Mouse (Mus musculus): Measurements from ENCODE around the gene Adrb1. TPM values are rescaled to one million over a fixed set of nuclear protein-coding genes. Genes with fewer than 3 reads are reported as not detected.
"Not testable (repeated sequence)": the region's sequence is repeated elsewhere in the genome, so short reads cannot be mapped to it uniquely, and the experiment has no call there.

Gene Adrb1
- polyA plus RNA-seq, 1 experiment from 2014 or later: 1.7 TPM

GRCm38 (mm10) chr19:56749343-56749742 is 27.3 kb downstream of the Adrb1 start:
- Histone ChIP-seq H3K4me3 (ENCODE audit: low read depth, low read length) (no peak overlapping the region), H3K27ac (replicated peaks; ENCODE audit: low read depth, low read length) (peak overlapping the region; percentile 33; the same call in 1 of the 2 replicates), H3K36me3 (ENCODE audit: control insufficient read depth, insufficient read depth, low read length) (no peaks in the 10 kb centered on the region), H3K4me2 (ENCODE audit: low read depth, low read length) (no peak overlapping the region), H3K27me3 (replicated peaks; ENCODE audit: control insufficient read depth, insufficient read depth, low read length) (no peaks in the 10 kb centered on the region), H3K9ac (ENCODE audit: low read depth, low read length) (no peak overlapping the region), H3K9me3 (ENCODE audit: control insufficient read depth, low read length) (no peaks in the 10 kb centered on the region), H3K4me1 (ENCODE audit: control insufficient read depth, insufficient read depth, low read length) (peaks cover 15% of the 10 kb centered on the region; the same call in 1 of the 2 replicates)
- ATAC-seq (ENCODE audit: low read depth): 0 out of 2 replicates have a peak, but pooled peaks have one; percentile 12
- DNase-seq (ENCODE audit: low spot score): peak; percentile 79
- WGBS: 8% methylated on average over 3 of the region's 3 CpGs

- H3K9me3 ChIP-seq (ENCODE audit: control insufficient read depth, low read length): no peaks in the 10 kb centered on the region
- DNase-seq (ENCODE audit: low spot score) (peak; percentile 39), ATAC-seq (ENCODE audit: low read depth) (no peak)
- no peak overlapping the region for H3K4me3 ChIP-seq (ENCODE audit: low read depth, low read length)
- H3K36me3 ChIP-seq (ENCODE audit: control insufficient read depth, insufficient read depth, low read length): no peaks in the 10 kb centered on the region
- WGBS: 33% methylated on average over 4 of the region's 4 CpGs
- no peak overlapping the region for H3K4me2 ChIP-seq (ENCODE audit: low read depth, low read length)
- H3K9ac ChIP-seq (ENCODE audit: low read depth, low read length): no peak overlapping the region
- H3K4me1 ChIP-seq (ENCODE audit: control insufficient read depth, insufficient read depth, low read length): peaks cover 15% of the 10 kb centered on the region; the same call in 1 of the 2 replicates
- no peaks in the 10 kb centered on the region for H3K27me3 ChIP-seq (replicated peaks; ENCODE audit: control insufficient read depth, insufficient read depth, low read length)
- H3K27ac ChIP-seq (replicated peaks; ENCODE audit: low read depth, low read length): no peak overlapping the region
Observed at GRCm38 (mm10) chr19:56750709-56751108, 28.7 kb downstream of the Adrb1 start.

DNA sequence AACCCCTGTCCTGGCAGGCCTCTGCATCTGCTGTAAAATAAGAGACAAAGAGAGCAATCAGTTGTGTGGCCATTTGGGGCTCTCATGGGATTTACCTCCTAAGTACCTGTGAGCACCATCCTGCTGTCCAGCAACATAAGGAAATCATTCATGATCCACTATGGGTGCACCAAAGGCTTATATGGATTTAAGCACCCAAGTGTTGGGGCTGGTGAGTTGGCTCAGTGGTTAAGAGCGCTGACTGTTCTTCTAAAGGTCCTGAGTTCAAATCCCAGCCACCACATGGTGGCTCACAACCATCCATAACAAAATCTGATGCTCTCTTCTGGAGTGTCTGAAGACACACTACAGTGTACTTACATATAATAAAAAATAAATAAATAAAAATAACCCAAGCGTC is 32.5 kb downstream of the Adrb1 start:
- 97% methylated on average over 2 of the region's 2 CpGs for WGBS
- H3K9me3 ChIP-seq (ENCODE audit: control insufficient read depth, low read length); H3K27ac ChIP-seq (replicated peaks; ENCODE audit: low read depth, low read length); DNase-seq (ENCODE audit: low spot score); H3K9ac ChIP-seq (ENCODE audit: low read depth, low read length); H3K36me3 ChIP-seq (ENCODE audit: control insufficient read depth, insufficient read depth, low read length); H3K4me2 ChIP-seq (ENCODE audit: low read depth, low read length); H3K27me3 ChIP-seq (replicated peaks; ENCODE audit: control insufficient read depth, insufficient read depth, low read length); H3K4me3 ChIP-seq (ENCODE audit: low read depth, low read length); H3K4me1 ChIP-seq (ENCODE audit: control insufficient read depth, insufficient read depth, low read length); ATAC-seq (ENCODE audit: low read depth): not testable (repeated sequence)

GRCm38 (mm10) chr19:56756412-56756811 is 34.4 kb downstream of the Adrb1 start:
- Histone ChIP-seq H3K36me3 (ENCODE audit: control insufficient read depth, insufficient read depth, low read length) (no peaks in the 10 kb centered on the region), H3K4me3 (ENCODE audit: low read depth, low read length) (no peak overlapping the region), H3K9me3 (ENCODE audit: control insufficient read depth, low read length) (no peaks in the 10 kb centered on the region), H3K4me1 (ENCODE audit: control insufficient read depth, insufficient read depth, low read length) (no peaks in the 10 kb centered on the region), H3K4me2 (ENCODE audit: low read depth, low read length) (no peak overlapping the region), H3K27me3 (replicated peaks; ENCODE audit: control insufficient read depth, insufficient read depth, low read length) (no peaks in the 10 kb centered on the region), H3K27ac (replicated peaks; ENCODE audit: low read depth, low read length) (no peak overlapping the region), H3K9ac (ENCODE audit: low read depth, low read length) (no peak overlapping the region)
- 85% methylated on average over 10 of the region's 10 CpGs for WGBS
- ATAC-seq (ENCODE audit: low read depth): no peak
- DNase-seq (ENCODE audit: low spot score): no peak

- no peaks in the 10 kb centered on the region for H3K9me3 ChIP-seq (ENCODE audit: control insufficient read depth, low read length)
- no peak overlapping the region for H3K4me2 ChIP-seq (ENCODE audit: low read depth, low read length)
- 95% methylated on average over 2 of the region's 2 CpGs for WGBS
- H3K4me1 ChIP-seq (ENCODE audit: control insufficient read depth, insufficient read depth, low read length): no peaks in the 10 kb centered on the region
- H3K27me3 ChIP-seq (replicated peaks; ENCODE audit: control insufficient read depth, insufficient read depth, low read length): no peaks in the 10 kb centered on the region
- H3K9ac ChIP-seq (ENCODE audit: low read depth, low read length): no peak overlapping the region
- no peak overlapping the region for H3K27ac ChIP-seq (replicated peaks; ENCODE audit: low read depth, low read length)
- ATAC-seq (ENCODE audit: low read depth) (no peak), DNase-seq (ENCODE audit: low spot score) (no peak)
- H3K4me3 ChIP-seq (ENCODE audit: low read depth, low read length): no peak overlapping the region
- no peaks in the 10 kb centered on the region for H3K36me3 ChIP-seq (ENCODE audit: control insufficient read depth, insufficient read depth, low read length)
Observed at GRCm38 (mm10) chr19:56758311-56758710, 36.3 kb downstream of the Adrb1 start.

DNA sequence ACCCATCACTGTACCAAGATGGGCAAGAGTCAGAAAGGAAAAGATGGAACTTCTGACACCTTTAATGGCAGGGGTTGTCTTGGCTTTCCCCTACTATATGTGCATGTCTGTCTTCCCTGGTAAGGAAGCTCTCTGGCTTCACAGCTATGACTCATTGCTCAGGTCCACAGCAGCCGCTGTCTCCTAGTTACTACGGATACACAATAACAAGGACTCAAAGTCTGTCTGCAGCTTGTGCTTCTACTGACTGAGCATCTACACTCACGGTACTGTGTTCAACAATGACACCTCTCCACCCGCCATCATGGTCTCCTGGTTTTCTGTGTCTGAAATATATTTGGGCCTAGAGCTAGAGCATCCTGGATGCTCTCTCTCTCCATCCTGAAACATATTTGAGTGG is 37.7 kb downstream of the Adrb1 start:
- WGBS: 92% methylated on average over 4 of the region's 4 CpGs
- DNase-seq (ENCODE audit: low spot score) (no peak), ATAC-seq (ENCODE audit: low read depth) (no peak)
- Histone ChIP-seq H3K27ac (replicated peaks; ENCODE audit: low read depth, low read length) (no peak overlapping the region), H3K4me1 (ENCODE audit: control insufficient read depth, insufficient read depth, low read length) (no peaks in the 10 kb centered on the region), H3K9me3 (ENCODE audit: control insufficient read depth, low read length) (no peaks in the 10 kb centered on the region), H3K4me3 (ENCODE audit: low read depth, low read length) (no peak overlapping the region), H3K36me3 (ENCODE audit: control insufficient read depth, insufficient read depth, low read length) (no peaks in the 10 kb centered on the region), H3K27me3 (replicated peaks; ENCODE audit: control insufficient read depth, insufficient read depth, low read length) (no peaks in the 10 kb centered on the region), H3K9ac (ENCODE audit: low read depth, low read length) (no peak overlapping the region), H3K4me2 (ENCODE audit: low read depth, low read length) (no peak overlapping the region)

DNA sequence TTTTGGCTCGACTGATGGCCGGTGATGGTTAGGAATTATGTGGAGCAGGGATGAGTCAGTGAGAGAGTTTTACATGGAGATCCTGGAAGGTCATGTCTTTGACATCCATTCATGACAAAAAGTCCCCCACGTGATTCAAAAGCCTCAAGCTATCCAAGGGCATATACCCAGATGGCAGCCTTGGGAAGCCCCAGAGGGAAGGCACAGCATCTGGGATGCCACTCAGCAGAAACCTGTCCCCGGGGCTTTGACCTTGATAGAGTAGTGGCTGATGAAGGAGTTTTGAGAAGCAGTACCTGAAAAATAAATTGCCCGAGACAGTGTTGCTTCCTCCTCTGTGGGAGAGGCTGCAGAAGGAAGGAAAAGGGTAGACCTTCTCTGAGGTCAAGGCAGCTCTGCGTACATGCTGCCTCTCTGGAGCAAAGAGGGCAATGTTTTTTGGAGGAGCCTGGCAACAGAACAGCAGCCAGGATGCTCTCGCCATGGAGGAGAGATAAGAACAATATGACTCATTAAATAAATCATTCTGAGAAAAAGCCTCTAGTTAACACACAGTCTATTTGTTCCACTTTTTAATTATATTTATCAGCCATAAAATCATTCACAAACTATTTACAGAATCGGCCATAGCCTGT is 38.4 kb downstream of the Adrb1 start:
- H3K4me2 ChIP-seq (ENCODE audit: low read depth, low read length): no peak overlapping the region

GRCm38 (mm10) chr19:56761096-56761495 is 39.1 kb downstream of the Adrb1 start:
- no peak for ATAC-seq (ENCODE audit: low read depth)
- H3K4me1 ChIP-seq (ENCODE audit: control insufficient read depth, insufficient read depth, low read length): no peaks in the 10 kb centered on the region
- DNase-seq (ENCODE audit: low spot score): no peak
- no peak overlapping the region for H3K4me2 ChIP-seq (ENCODE audit: low read depth, low read length)
- 90% methylated on average over 5 of the region's 5 CpGs for WGBS
- H3K9me3 ChIP-seq (ENCODE audit: control insufficient read depth, low read length): no peaks in the 10 kb centered on the region
- H3K4me3 ChIP-seq (ENCODE audit: low read depth, low read length): no peak overlapping the region
- no peak overlapping the region for H3K9ac ChIP-seq (ENCODE audit: low read depth, low read length)
- H3K27ac ChIP-seq (replicated peaks; ENCODE audit: low read depth, low read length): no peak overlapping the region
- H3K36me3 ChIP-seq (ENCODE audit: control insufficient read depth, insufficient read depth, low read length): no peaks in the 10 kb centered on the region
- no peaks in the 10 kb centered on the region for H3K27me3 ChIP-seq (replicated peaks; ENCODE audit: control insufficient read depth, insufficient read depth, low read length)

More for the DNA sequence above, 38.4 kb downstream of the Adrb1 start:
- Histone ChIP-seq H3K4me1 (ENCODE audit: control insufficient read depth, insufficient read depth, low read length) (no peaks in the 10 kb centered on the region), H3K36me3 (ENCODE audit: control insufficient read depth, insufficient read depth, low read length) (no peaks in the 10 kb centered on the region), H3K9me3 (ENCODE audit: control insufficient read depth, low read length) (no peaks in the 10 kb centered on the region), H3K27ac (replicated peaks; ENCODE audit: low read depth, low read length) (no peak overlapping the region), H3K9ac (ENCODE audit: low read depth, low read length) (no peak overlapping the region), H3K4me3 (ENCODE audit: low read depth, low read length) (no peak overlapping the region), H3K27me3 (replicated peaks; ENCODE audit: control insufficient read depth, insufficient read depth, low read length) (no peaks in the 10 kb centered on the region)
- no peak for DNase-seq (ENCODE audit: low spot score)
- WGBS: 86% methylated on average over 8 of the region's 8 CpGs
- no peak for ATAC-seq (ENCODE audit: low read depth)

DNA sequence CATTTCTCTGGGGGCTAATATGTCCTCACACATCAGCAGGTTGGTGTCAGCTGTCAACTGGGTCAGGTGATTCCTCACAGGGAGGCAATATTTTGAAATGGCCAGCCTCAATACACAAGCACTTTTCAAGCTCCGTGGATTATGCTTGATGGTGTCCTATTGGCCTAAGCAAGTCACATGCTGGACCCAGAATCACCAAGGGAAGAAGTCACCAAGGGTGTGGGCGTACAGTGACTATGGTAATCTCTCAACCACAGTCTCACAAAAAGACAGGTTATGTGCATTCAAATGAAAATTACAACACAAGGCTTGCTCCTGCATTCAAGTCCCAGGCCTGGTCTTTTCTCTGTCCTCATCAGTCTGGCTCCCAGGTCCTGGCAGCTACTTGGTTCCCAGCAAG is 39.7 kb downstream of the Adrb1 start:
- no peaks in the 10 kb centered on the region for H3K36me3 ChIP-seq (ENCODE audit: control insufficient read depth, insufficient read depth, low read length)
- H3K4me2 ChIP-seq (ENCODE audit: low read depth, low read length): no peak overlapping the region
- no peaks in the 10 kb centered on the region for H3K9me3 ChIP-seq (ENCODE audit: control insufficient read depth, low read length)
- H3K4me1 ChIP-seq (ENCODE audit: control insufficient read depth, insufficient read depth, low read length): no peaks in the 10 kb centered on the region
- H3K27me3 ChIP-seq (replicated peaks; ENCODE audit: control insufficient read depth, insufficient read depth, low read length): no peaks in the 10 kb centered on the region
- no peak for ATAC-seq (ENCODE audit: low read depth)
- no peak overlapping the region for H3K4me3 ChIP-seq (ENCODE audit: low read depth, low read length)
- DNase-seq (ENCODE audit: low spot score): no peak
- H3K27ac ChIP-seq (replicated peaks; ENCODE audit: low read depth, low read length): no peak overlapping the region
- WGBS: 90% methylated on average over 2 of the region's 2 CpGs
- no peak overlapping the region for H3K9ac ChIP-seq (ENCODE audit: low read depth, low read length)

Data from embryonic facial prominence, embryonic 14.5 days (tissue).